Mouse (Mus musculus) forebrain, embryonic 14.5 days (tissue): ENCODE measurements around the gene Tet3. TPM values are rescaled to one million over a fixed set of nuclear protein-coding genes. Genes with fewer than 3 reads are reported as not detected.

Experiments used
- ATAC-seq: fragments of 200-750 bp; cut with Nextera tagmentation; 2 replicates; pipeline ENCODE4 v1.8.0; 2017; ENCODE audit warnings: mild to moderate bottlenecking, moderate library complexity
- DNase-seq: peaks from one replicate; pipeline ENCODE4 v3.0.0-alpha.2; 2015; ENCODE audit warnings: low spot score
- H3K27ac ChIP-seq: fragments of 300-500 bp; sonication (generic); 2 replicates; pipeline ENCODE4 v1.5.1; 2014; ENCODE audit warnings: low read depth, mild to moderate bottlenecking, control low read depth, low read length, moderate library complexity
- H3K27me3 ChIP-seq: fragments of 300-500 bp; sonication (generic); replicated peaks from 2 replicates; pipeline ENCODE4 v1.6.1; 2014; ENCODE audit warnings: low read length, control low read depth, mixed read lengths; ENCODE audit not compliant: control insufficient read depth, insufficient read depth
- H3K36me3 ChIP-seq: fragments of 300-500 bp; sonication (generic); 2 replicates; pipeline ENCODE4 v1.6.1; 2014; ENCODE audit warnings: low read length, control low read depth; ENCODE audit not compliant: control insufficient read depth, insufficient read depth
- H3K4me1 ChIP-seq: fragments of 300-500 bp; sonication (generic); 2 replicates; pipeline ENCODE4 v1.6.1; 2014; ENCODE audit warnings: antibody characterized with exemption, low read length, control low read depth; ENCODE audit not compliant: control insufficient read depth, insufficient read depth
- H3K4me2 ChIP-seq: fragments of 300-500 bp; sonication (generic); 2 replicates; pipeline ENCODE4 v1.6.1; 2014; ENCODE audit warnings: mild to moderate bottlenecking, control low read depth, low read length
- H3K4me3 ChIP-seq: fragments of 300-500 bp; sonication (generic); 2 replicates; pipeline ENCODE4 v1.5.1; 2014; ENCODE audit warnings: low read depth, low read length, control low read depth
- H3K9ac ChIP-seq: fragments of 300-500 bp; sonication (generic); 2 replicates; pipeline ENCODE4 v1.6.1; 2014; ENCODE audit warnings: mild to moderate bottlenecking, low read length, control low read depth, moderate library complexity
- H3K9me3 ChIP-seq: fragments of 300-500 bp; sonication (generic); replicated peaks from 2 replicates; pipeline ENCODE4 v1.6.1; 2016; ENCODE audit warnings: low read length, control low read depth, mixed read lengths; ENCODE audit not compliant: control insufficient read depth
- WGBS: fragments of 180-500 bp; shearing (Covaris S2); extraction: QIAGEN DNeasy Blood & Tissue Kit; methylation state at CpG from one replicate; pipeline ENCODE4 v1.1.7; 2014; 5-methylcytosine and 5-hydroxymethylcytosine counted together
- polyA plus RNA-seq: library from polyadenylated mRNA; unstranded; fragments of >200 nt; fragmentation: Nextera tagmentation; extraction: Ambion mirVana; gene quantifications from 2 replicates; pipeline ENCODE4 v1.2.1, GENCODE M21; 2014

Gene Tet3
- polyA plus RNA-seq, 1 experiment from 2014 or later = 34.9 TPM

GRCm38 (mm10) chr6:83456984-83457810 is 1.7 kb downstream of the Tet3 start:
- DNase-seq (no peak), ATAC-seq (no peak; the same call in 1 of the 2 replicates)
- Histone ChIP-seq H3K9ac (peak overlapping the region; percentile 98), H3K4me3 (peak overlapping the region; percentile 84), H3K9me3 (no peaks in the 10 kb centered on the region), H3K4me1 (peaks cover 32% of the 10 kb centered on the region), H3K36me3 (no peaks in the 10 kb centered on the region), H3K4me2 (peak overlapping the region; percentile 97), H3K27ac (peak overlapping the region; percentile 97), H3K27me3 (no peaks in the 10 kb centered on the region)
- 5% methylated on average over 33 of the region's 33 CpGs for WGBS

DNA sequence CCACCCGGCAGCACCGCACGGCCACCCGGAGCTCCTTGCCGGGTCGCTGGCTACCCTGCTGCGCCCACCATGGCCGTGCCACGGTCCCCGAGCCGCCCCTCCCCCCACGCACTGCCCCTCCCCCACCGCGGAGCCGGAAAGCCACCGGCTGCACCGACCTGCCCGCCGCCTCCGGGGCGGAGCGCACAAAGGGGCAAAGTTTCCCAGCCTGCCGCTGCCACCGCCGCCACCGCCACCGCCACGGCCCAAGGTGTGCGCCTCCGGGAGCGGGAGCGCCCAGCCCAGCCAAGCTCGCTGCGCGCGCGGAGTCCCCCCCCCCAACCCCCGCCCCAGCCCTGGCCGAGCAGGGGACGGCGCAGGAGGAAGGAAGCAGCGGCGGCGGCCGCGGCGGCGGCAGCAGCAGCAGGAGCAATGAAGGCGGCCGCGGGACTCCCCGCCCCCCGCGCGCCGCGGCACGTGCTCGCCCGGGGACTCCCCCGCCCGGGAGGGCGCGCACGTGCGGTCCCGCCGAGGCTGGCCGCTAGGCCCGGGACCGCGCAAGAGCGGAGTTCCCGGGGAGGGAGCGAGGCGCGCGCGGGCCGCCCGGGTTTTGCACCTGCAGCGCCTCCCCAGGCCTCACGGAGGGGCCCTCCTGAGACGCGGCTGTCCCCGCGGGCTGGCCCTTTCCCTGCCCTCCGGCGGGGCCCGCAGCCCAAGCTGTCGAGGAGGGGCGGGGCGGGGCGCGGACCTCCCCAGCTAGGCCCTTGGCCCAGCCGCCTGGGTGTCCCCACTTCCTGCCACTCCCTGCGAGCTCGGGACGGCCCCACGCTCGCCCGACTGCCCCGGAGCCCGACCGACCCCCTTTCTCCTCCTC is 2.5 kb downstream of the Tet3 start:
- under 1% methylated on average over 47 of the region's 105 CpGs for WGBS
- Histone ChIP-seq H3K4me1 (peaks cover 41% of the 10 kb centered on the region), H3K27ac (peak overlapping the region; percentile 97), H3K27me3 (no peaks in the 10 kb centered on the region), H3K9me3 (no peaks in the 10 kb centered on the region), H3K9ac (peak overlapping the region; percentile 98), H3K4me2 (peak overlapping the region; percentile 97), H3K4me3 (peak overlapping the region; percentile 84), H3K36me3 (0 out of 2 replicates have a peak, but pooled peaks cover 7% of the 10 kb centered on the region)
- ATAC-seq (peak; percentile 86), DNase-seq (peak; percentile 86)

GRCm38 (mm10) chr6:83455328-83456130 is 3.4 kb downstream of the Tet3 start:
- peak; percentile 60 for DNase-seq
- H3K4me1 ChIP-seq = peaks cover 46% of the 10 kb centered on the region
- H3K27ac ChIP-seq = peak overlapping the region; percentile 97
- H3K4me2 ChIP-seq = peak overlapping the region; percentile 97
- peak overlapping the region; percentile 84 for H3K4me3 ChIP-seq
- H3K36me3 ChIP-seq = peaks cover 14% of the 10 kb centered on the region; the same call in 1 of the 2 replicates
- no peaks in the 10 kb centered on the region for H3K9me3 ChIP-seq
- 4% methylated on average over 20 of the region's 41 CpGs for WGBS
- H3K27me3 ChIP-seq = no peaks in the 10 kb centered on the region
- ATAC-seq = peak; percentile 65; the same call in 1 of the 2 replicates
- peak overlapping the region; percentile 98 for H3K9ac ChIP-seq

DNA sequence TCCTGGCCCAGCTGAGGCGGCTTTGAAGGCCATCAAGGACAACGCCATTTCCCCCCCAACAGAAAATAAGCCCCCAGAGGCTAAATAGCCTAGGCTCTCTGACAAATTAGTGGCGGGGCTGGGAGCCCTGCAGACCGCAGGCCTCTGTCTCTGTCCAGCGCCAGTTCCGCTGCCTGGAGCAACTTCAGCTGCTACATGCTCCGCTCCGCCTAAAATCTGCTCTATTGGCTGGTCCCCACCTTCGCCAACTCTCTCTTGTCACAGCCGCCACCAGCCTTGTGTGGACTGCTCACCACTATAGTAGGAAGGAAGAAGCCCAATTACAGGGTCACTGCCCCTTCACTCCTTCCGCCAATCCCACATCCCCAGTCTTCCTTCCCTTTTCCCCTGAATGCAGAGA is 5.2 kb downstream of the Tet3 start:
- Histone ChIP-seq H3K9me3 (no peaks in the 10 kb centered on the region), H3K4me3 (peak overlapping the region; percentile 84), H3K27ac (peak overlapping the region; percentile 24; the same call in 1 of the 2 replicates), H3K4me1 (peaks cover 48% of the 10 kb centered on the region), H3K9ac (peak overlapping the region; percentile 98), H3K4me2 (peak overlapping the region; percentile 97), H3K27me3 (no peaks in the 10 kb centered on the region), H3K36me3 (peaks cover 28% of the 10 kb centered on the region)
- no peak for DNase-seq
- no peak for ATAC-seq
- 34% methylated on average over 11 of the region's 11 CpGs for WGBS

DNA sequence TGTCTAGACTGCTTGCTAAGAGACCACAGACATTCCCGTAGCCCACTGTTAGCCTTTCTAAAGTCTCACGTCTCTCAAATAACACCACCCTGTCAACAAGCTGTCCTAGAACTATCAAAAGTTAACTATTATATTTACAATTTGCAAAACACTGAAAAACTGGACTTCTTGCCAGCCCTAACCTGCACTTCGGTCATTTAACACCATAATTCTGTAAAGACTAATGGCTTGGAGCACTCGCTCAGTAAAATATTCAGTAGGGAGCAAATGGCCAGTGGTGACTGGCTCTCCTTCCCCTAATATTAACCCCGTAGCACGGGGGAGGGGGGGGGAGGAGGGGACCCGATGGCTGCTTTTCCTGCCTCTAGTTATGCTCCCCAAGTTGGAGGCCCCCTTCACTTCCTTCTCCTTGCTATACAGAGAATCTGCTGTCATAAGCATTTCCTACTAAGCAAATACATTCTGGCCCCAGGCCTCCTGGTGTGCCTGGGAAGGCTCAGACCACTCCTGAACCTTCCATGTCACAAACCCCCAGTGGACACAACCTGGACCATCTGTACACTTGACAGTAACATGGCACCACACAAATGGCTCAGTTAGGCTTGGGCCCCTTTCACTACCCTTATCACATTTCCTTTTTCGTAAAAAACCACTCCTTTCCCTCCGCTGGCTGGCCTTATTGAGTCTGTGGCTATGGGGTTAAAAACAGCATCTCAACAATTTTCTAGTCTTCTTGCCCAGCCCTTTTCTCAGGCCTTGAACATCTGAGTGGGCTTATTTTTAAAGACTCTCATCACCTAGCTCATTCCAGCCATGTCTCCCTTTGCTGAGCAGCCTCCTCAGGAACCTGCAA is 8.2 kb downstream of the Tet3 start:
- WGBS = 84% methylated on average over 9 of the region's 9 CpGs
- peaks cover 39% of the 10 kb centered on the region for H3K36me3 ChIP-seq
- H3K4me2 ChIP-seq = 0 out of 2 replicates have a peak overlapping the region, but pooled peaks have one; percentile 33
- DNase-seq = no peak
- no peak overlapping the region for H3K4me3 ChIP-seq
- H3K27ac ChIP-seq = no peak overlapping the region
- 0 out of 2 replicates have a peak overlapping the region, but pooled peaks have one; percentile 2 for H3K9ac ChIP-seq
- H3K9me3 ChIP-seq = no peaks in the 10 kb centered on the region
- peaks cover 51% of the 10 kb centered on the region for H3K4me1 ChIP-seq
- ATAC-seq = no peak
- no peaks in the 10 kb centered on the region for H3K27me3 ChIP-seq

DNA sequence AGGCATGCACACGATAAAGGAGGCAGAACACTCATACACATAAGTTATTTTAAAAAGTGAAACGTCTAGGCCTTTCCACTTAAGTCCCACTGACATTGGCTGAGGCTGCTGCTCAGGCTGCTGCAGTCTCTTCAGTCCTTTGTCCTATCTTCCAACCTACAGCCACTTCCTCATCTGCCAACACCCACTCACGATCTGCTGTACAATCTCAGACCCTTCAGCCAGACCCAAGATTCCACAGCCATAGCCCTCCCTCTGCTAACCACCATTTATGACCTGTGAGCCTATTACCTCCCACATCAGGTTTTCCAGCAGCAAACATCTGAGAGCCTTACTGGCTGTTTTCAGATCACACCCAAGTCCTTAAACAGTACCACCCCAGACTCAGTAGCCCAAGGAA is 9.4 kb downstream of the Tet3 start:
- ATAC-seq = no peak
- no peak overlapping the region for H3K9ac ChIP-seq
- no peaks in the 10 kb centered on the region for H3K27me3 ChIP-seq
- H3K27ac ChIP-seq = no peak overlapping the region
- H3K4me3 ChIP-seq = no peak overlapping the region
- no peak for DNase-seq
- peaks cover 54% of the 10 kb centered on the region for H3K4me1 ChIP-seq
- H3K9me3 ChIP-seq = no peaks in the 10 kb centered on the region
- H3K36me3 ChIP-seq = peaks cover 49% of the 10 kb centered on the region
- H3K4me2 ChIP-seq = no peak overlapping the region
- 82% methylated on average over 3 of the region's 3 CpGs for WGBS

DNA sequence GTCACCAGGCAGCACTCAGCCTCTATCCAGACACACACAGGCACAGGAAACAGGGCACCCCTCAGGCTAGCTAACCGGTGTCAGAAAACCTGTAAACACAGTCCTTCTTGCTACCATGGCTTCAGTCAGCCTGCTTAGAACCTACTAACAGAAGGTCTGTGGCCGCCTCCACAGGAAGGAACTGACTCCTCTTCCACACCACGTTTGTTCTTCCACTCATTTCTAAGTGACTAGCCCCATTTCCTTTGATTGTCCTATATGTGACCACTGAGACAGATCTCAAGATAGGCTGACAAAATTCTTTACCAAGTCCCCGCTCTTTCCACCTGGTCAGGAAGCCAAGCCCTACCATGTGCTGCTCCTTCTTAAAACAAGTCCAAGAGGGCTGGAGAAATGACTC is 10.0 kb downstream of the Tet3 start:
- WGBS = 85% methylated on average over 4 of the region's 4 CpGs
- no peak for DNase-seq
- H3K27me3 ChIP-seq = no peaks in the 10 kb centered on the region
- H3K9ac ChIP-seq = no peak overlapping the region
- H3K9me3 ChIP-seq = no peaks in the 10 kb centered on the region
- no peak for ATAC-seq
- no peak overlapping the region for H3K27ac ChIP-seq
- peaks cover 54% of the 10 kb centered on the region for H3K4me1 ChIP-seq
- no peak overlapping the region for H3K4me2 ChIP-seq
- peaks cover 49% of the 10 kb centered on the region for H3K36me3 ChIP-seq
- H3K4me3 ChIP-seq = no peak overlapping the region

- Histone ChIP-seq H3K4me3 (no peak overlapping the region), H3K36me3 (peaks cover 48% of the 10 kb centered on the region), H3K27me3 (no peaks in the 10 kb centered on the region), H3K4me1 (peaks cover 56% of the 10 kb centered on the region), H3K9ac (no peak overlapping the region), H3K27ac (no peak overlapping the region), H3K9me3 (no peaks in the 10 kb centered on the region), H3K4me2 (no peak overlapping the region)
- no peak for DNase-seq
- WGBS = 87% methylated on average over 7 of the region's 7 CpGs
- no peak for ATAC-seq
These were observed 11.9 kb downstream of the Tet3 start for GRCm38 (mm10) chr6:83447031-83447430.
